Mouse (Mus musculus): ENCODE measurements around the gene Gpr179.
"Not testable (repeated sequence)": the region's sequence is repeated elsewhere in the genome, so short reads cannot be mapped to it uniquely, and the experiment has no call there.

The Gpr179 gene

GRCm38 (mm10) chr11:97321894-97322600 lies 29.8 kb downstream of the Gpr179 start:
- not testable (repeated sequence) for DNase-seq (ENCODE audit: low spot score in 2 of 2)

GRCm38 (mm10) chr11:97321197-97321596 lies 30.7 kb downstream of the Gpr179 start:
- no peak for DNase-seq (ENCODE audit: low spot score in 2 of 2)

GRCm38 (mm10) chr11:97315504-97316503 lies 36.1 kb downstream of the Gpr179 start, which contains the start of gene Mrpl45:
TSS of gene Mrpl45 (plus strand) at chr11:97315716.
- peak; percentile 98 to 99 for DNase-seq (ENCODE audit: low spot score in 2 of 2)

DNA sequence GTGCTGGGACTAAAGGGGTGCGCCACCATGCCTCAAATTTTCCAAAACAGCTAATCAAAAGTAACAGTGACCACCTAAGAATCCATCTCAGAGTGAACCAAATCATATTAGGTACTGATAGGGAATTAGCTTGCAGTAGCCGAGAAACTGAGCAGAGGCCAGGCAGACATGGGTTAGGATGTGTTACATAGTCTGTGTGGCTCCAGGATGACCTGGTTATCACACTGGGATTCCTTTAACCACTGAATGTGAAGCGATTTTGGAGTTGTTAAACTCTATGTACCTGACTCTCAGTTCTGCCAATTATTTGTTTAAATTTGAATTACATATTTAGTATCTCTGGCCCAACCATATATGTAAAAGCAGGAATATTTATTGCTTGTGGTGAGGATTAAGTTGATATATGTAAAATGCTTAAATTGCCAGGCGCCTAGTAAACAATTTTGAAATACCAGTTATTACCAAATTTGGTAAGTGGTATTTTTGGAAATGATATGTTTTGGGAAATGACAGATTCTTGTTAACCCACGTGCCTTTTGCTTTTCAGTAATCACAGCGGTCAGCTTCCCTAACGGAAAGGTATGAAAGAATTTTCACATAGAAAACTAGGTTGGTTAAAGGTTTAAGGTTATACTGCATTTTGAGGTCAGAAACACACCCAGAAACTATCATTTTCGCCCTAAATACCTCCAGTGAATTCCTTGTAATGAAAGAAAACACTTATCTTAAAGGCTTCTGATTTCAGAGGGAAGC lies 37.0 kb downstream of the Gpr179 start:
- DNase-seq (ENCODE audit: low spot score in 2 of 2), result no peak

- DNase-seq (ENCODE audit: low spot score in 2 of 2), result no peak
Measured at GRCm38 (mm10) chr11:97314110-97314509, 37.8 kb downstream of the Gpr179 start.

DNA sequence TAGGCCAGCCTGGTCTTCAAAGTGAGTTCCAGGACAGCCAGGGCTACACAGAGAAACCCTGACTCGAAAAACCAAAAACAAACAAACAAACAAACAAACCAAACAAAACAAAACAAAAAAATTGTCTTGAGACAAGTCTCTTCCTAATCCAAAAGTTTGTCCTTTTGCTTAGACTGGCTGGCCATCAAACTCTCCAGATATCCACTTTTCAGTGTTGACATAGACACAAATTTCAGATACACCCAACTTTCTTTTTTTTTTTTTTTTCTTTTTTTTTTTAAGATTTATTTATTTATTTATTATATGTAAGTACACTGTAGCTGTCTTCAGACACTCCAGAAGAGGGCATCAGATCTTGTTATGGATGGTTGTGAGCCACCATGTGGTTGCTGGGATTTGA lies 39.0 kb downstream of the Gpr179 start:
- DNase-seq (ENCODE audit: low spot score in 2 of 2), result not testable (repeated sequence)

GRCm38 (mm10) chr11:97310895-97311631 lies 40.8 kb downstream of the Gpr179 start:
- DNase-seq (ENCODE audit: low spot score in 2 of 2), result no peak

DNA sequence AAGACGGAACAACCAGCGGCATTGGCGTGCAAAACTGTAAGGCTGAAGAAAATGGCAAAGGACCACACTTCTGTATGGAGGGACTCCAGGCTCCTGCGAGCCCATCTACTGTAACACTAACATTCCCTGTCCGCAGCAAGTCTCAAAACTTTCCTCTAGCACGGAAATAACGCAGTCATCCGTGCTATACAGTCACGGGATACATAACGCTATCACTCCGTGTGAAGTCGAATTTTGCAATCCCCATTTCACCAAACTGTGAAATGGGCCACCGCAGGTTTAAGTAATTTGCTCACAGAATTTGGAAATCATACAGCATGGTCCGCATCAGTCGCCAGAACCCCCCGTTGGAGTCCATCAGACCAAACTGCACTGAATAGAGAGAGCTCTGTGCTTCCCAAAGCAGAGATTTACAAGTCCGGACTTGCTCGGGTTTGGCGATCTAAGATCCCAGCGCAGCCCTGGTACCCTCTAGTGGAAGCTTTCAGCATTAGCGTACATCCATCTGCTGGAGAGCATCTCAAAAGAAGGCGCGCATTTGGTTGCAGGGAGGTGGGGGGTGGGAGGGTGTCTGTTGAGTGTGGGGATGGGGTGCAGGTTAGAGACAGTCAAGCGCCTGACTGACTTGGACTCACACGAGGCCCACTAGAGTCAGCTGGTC lies 41.8 kb downstream of the Gpr179 start:
- DNase-seq (ENCODE audit: low spot score in 2 of 2), result peak; percentile 49 to 72

DNA sequence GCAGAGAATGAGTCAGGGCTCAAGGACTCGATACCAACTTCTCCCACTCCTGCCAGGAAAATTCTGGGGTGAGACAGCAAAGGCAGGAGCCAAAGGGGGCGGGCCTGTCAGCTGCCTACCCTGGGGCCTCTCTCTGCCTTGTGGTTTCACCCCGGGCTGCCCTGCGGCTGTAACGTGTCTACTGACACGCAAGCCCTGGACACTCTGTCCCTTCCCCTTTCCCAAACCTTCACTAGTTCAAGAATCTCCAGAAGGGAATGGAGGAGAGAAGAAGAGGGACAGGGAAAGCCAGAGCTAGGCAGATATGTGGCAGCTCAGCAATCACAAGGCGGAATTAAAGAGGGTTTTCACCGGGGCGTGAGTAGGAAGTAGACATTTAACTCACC lies 42.4 kb downstream of the Gpr179 start:
- DNase-seq (ENCODE audit: low spot score in 2 of 2), result peak; percentile 28 to 67

GRCm38 (mm10) chr11:97308806-97309450 lies 42.9 kb downstream of the Gpr179 start:
- DNase-seq (ENCODE audit: low spot score in 2 of 2), result no peak

GRCm38 (mm10) chr11:97307294-97308069 lies 44.4 kb downstream of the Gpr179 start:
- DNase-seq (ENCODE audit: low spot score in 2 of 2), result no peak

- no peak for DNase-seq (ENCODE audit: low spot score in 2 of 2)
Measured at GRCm38 (mm10) chr11:97304631-97305030, 47.2 kb downstream of the Gpr179 start.

DNA sequence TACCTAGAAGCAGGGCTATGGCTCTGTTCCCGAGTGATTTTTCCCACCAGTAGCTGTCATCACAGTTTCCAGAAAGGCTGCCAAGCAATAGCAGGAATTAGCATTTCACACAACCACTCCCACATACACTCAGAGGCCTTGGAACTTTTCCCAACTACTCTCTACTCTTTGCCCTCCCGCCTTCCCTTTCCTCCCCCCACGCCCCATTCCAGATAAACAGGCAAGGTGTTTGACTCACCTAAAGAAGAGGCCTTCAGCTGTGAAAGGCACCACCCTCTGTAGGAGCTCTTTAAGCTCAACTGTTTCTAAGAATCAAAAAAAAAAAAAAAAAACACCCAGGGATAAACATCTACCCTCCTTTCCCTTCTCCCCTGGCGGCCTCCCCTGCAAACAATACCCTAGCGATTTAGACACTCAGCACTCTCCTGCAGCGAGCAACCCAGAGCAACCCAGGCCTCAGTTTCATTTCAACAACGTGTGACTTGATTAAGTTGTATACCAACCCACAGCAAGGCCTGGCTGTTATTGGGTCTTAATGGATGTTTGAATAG lies 49.6 kb downstream of the Gpr179 start:
- DNase-seq (ENCODE audit: low spot score in 2 of 2), result no peak

GRCm38 (mm10) chr11:97301406-97301805 lies 50.5 kb downstream of the Gpr179 start:
- DNase-seq (ENCODE audit: low spot score in 2 of 2), result no peak

- DNase-seq (ENCODE audit: low spot score in 2 of 2), result no peak
Measured at GRCm38 (mm10) chr11:97299939-97300338, 51.9 kb downstream of the Gpr179 start.

GRCm38 (mm10) chr11:97296542-97296941 lies 55.3 kb downstream of the Gpr179 start:
- no peak for DNase-seq (ENCODE audit: low spot score in 2 of 2)

- DNase-seq (ENCODE audit: low spot score in 2 of 2), result no peak
Measured at GRCm38 (mm10) chr11:97292731-97293130, 59.1 kb downstream of the Gpr179 start.

DNA sequence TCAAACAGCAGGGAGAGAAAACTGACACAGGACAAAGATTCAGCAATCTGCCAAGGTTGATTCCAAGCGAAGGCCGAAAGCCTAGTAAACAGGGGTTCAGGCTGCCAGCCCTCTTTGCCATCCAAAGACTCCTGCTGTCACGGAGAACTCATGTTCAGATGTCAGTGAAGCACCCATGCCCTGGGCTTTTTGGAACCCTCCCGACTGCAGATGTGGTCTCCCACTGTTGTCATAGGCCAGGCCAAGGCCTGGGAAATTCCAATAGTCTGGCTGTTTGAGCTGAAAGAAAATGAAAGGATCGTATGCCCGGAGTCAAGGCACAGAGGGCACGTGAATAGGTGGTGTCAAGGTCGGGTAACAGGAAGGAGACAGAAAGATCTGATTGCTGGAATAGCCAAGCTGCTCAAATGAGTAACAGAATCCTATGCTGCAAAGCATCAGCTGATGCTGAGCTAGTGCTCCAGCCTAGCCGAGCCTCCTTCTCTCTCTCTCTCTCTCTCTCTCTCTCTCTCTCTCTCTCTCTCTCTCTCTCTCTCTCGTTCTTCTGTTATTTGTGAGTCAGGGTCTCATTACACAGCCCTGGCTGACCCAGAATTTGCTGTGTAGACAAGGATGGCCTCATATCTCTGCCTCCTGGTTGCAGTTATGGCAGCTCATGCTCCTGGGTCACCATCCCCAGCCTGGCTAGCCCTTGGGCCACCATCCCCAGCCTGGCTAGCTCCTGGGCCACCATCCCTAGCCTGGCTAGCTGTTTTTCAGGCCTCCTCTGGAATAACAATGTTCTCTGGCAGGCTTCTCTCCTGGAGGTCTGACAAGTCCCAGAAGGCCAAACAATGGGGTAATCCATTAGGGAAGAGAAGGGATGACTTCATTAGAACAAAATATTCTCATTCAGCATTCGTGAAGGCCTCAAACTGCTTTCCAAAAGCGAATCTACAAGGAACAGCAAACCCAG lies 62.3 kb downstream of the Gpr179 start:
- no peak for DNase-seq (ENCODE audit: low spot score in 2 of 2)

All from spleen, postnatal 4 days (tissue).